Mouse (Mus musculus): ENCODE results near the gene Sgms1.

- TF ChIP-seq CTCF (IDR thresholded peaks at IDR 0.05) (no peak), POLR2A (IDR thresholded peaks at IDR 0.05; ENCODE audit: insufficient read depth, low read depth, low read length) (no peak), EP300 (IDR thresholded peaks at IDR 0.05; ENCODE audit: insufficient read depth, low read depth, low read length) (no peak)
Measured at GRCm38 (mm10) chr19:32231292-32231691, 158.2 kb downstream of the Sgms1 start.

Measured in heart, adult 2 months (tissue).